In the genomic region with DNA sequence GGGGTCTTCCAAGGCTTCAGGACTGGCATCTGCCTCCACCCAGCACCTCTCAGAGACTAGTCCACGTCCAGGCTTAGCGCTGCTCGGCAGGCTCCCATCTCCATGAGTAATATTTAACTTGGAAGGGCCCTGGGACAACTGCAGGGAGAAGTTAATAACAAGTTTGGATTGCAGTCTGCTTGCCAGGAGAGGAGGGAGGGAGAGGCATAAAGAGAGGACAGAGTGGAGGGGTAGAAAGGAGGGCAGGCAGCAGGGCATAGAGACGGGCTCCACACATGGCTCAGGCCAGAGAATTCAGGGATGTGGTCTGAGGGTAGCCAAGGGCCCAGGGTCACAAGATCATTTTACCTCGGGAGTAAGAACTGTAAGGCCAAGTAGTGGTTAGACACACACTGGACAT, we compare ENCODE assay signal across 9 mouse cellular contexts. TPM values are rescaled to one million over a fixed set of nuclear protein-coding genes. Genes with fewer than 3 reads are reported as not detected.
DNase-seq lines count a peak whose midpoint lies in the region; ATAC-seq lines count a peak whose summit lies in the region.
"Had no signal": no experiment of that assay in that cellular context is flagged by ENCODE, and none has a peak within 500 bp of the region (broad histone marks: within the 10 kb centered on the region; RNA-seq: fewer than 3 reads in every experiment).

No protein-coding gene starts in this region.

- peaks cover 68% of the 10 kb centered on the region for H3K4me1 ChIP-seq in limb, embryonic 15.5 days
- peaks cover 32% of the 10 kb centered on the region for H3K4me1 ChIP-seq in midbrain, embryonic 15.5 days

- peak overlapping the region; percentile 99 for H3K27ac ChIP-seq in limb, embryonic 15.5 days
- no peak overlapping the region for H3K27ac ChIP-seq in midbrain, embryonic 15.5 days
- H3K27ac ChIP-seq: liver, embryonic 13.5 days had no signal

- H3K27me3 ChIP-seq in limb, embryonic 15.5 days = no peaks in the 10 kb centered on the region
- no peaks in the 10 kb centered on the region for H3K27me3 ChIP-seq in midbrain, embryonic 15.5 days (replicated peaks)

- ATAC-seq in limb, embryonic 15.5 days (ENCODE audit: insufficient number of reproducible peaks, low FRiP score, low TSS enrichment, low read depth) = no peak
- no peak for ATAC-seq in midbrain, embryonic 15.5 days (replicated peaks)

- WGBS in limb, embryonic 15.5 days = 42% methylated on average over 5 of the region's 5 CpGs
- WGBS in midbrain, embryonic 15.5 days = 80% methylated on average over 5 of the region's 5 CpGs

- H3K4me3 ChIP-seq in limb, embryonic 15.5 days = no peak overlapping the region
- no peak overlapping the region for H3K4me3 ChIP-seq in midbrain, embryonic 15.5 days
- H3K4me3 ChIP-seq: liver, embryonic 13.5 days had no signal

- no peak overlapping the region for H3K4me2 ChIP-seq in limb, embryonic 15.5 days
- no peak overlapping the region for H3K4me2 ChIP-seq in midbrain, embryonic 15.5 days
- H3K4me2 ChIP-seq: liver, embryonic 13.5 days had no signal

- no peaks in the 10 kb centered on the region for H3K36me3 ChIP-seq in limb, embryonic 15.5 days
- H3K36me3 ChIP-seq in midbrain, embryonic 15.5 days (replicated peaks) = no peaks in the 10 kb centered on the region
- H3K36me3 ChIP-seq: liver, embryonic 13.5 days had no signal

- H3K9me3 ChIP-seq in limb, embryonic 15.5 days = no peaks in the 10 kb centered on the region
- no peaks in the 10 kb centered on the region for H3K9me3 ChIP-seq in midbrain, embryonic 15.5 days
- H3K9me3 ChIP-seq: liver, embryonic 13.5 days had no signal

- DNase-seq in 3134 (ENCODE audit: extremely low read depth, insufficient read length, low spot score) = peak; percentile 47
- peak; percentile 89 for DNase-seq in NIH3T3 (ENCODE audit: low read depth)
- DNase-seq in heart, postnatal 4 days = peak; percentile 56
- DNase-seq in right cerebral cortex, postnatal 14 days = no peak
- DNase-seq in thymus, postnatal 0 days (ENCODE audit: low spot score) = no peak
- DNase-seq in right cerebral cortex, postnatal 25 days = no peak
- DNase-seq: liver, embryonic 13.5 days had no signal

- H3K9ac ChIP-seq in limb, embryonic 15.5 days = no peak overlapping the region
- H3K9ac ChIP-seq in midbrain, embryonic 15.5 days = no peak overlapping the region
- H3K9ac ChIP-seq: liver, embryonic 13.5 days had no signal

RNA-seq across cellular contexts. Expression of a gene that starts 11.3 kb away (rescaled TPM):
- 10 to 100 TPM; 31.7 to 31.9 TPM for total RNA-seq in heart, postnatal 4 days (2021)
- 74.0 and 76.2 TPM in 2 replicates for polyA plus RNA-seq in limb, embryonic 15.5 days (2015; fragmentation: Nextera tagmentation; extraction: Ambion mirVana)
- 78.5 and 87.4 TPM in 2 replicates for polyA plus RNA-seq in midbrain, embryonic 15.5 days (2015; fragmentation: Nextera tagmentation; extraction: Ambion mirVana)
- 67.9 and 71.3 TPM in 2 replicates for polyA plus RNA-seq in thymus, postnatal 0 days (2015; fragmentation: Nextera tagmentation; extraction: Ambion mirVana)

RNA-seq across cellular contexts. Expression of a gene that starts 15.9 kb away (rescaled TPM):
- total RNA-seq in heart, postnatal 4 days (2021) = 10 to 100 TPM; 93.8 to 98.1 TPM
- polyA plus RNA-seq in limb, embryonic 15.5 days (2015; fragmentation: Nextera tagmentation; extraction: Ambion mirVana) = 25.2 and 26.8 TPM in 2 replicates
- 10.1 and 10.8 TPM in 2 replicates for polyA plus RNA-seq in midbrain, embryonic 15.5 days (2015; fragmentation: Nextera tagmentation; extraction: Ambion mirVana)
- polyA plus RNA-seq in thymus, postnatal 0 days (2015; fragmentation: Nextera tagmentation; extraction: Ambion mirVana) = 8.1 and 9.3 TPM in 2 replicates

Comparison
In these comparisons a context has a peak if more than half of its experiments do, and no peak if none do; other contexts are left out.
1. DNase-seq: peak in 3134 (single experiment), NIH3T3 (single experiment) and heart, postnatal 4 days (single experiment); none in right cerebral cortex, postnatal 14 days (single experiment), thymus, postnatal 0 days (single experiment) and right cerebral cortex, postnatal 25 days (single experiment).